Mouse (Mus musculus): ENCODE measurements around the gene Sectm1b. TPM values are rescaled to one million over a fixed set of nuclear protein-coding genes. Genes with fewer than 3 reads are reported as not detected.
"Not testable (repeated sequence)": the region's sequence is repeated elsewhere in the genome, so short reads cannot be mapped to it uniquely, and the experiment has no call there.

Sectm1b gene
- polyA plus RNA-seq, 1 experiment from 2014 or later = 113 TPM

- no peaks in the 10 kb centered on the region for H3K4me1 ChIP-seq (replicated peaks; ENCODE audit: control insufficient read depth, insufficient read depth)
These were observed 17.8 kb upstream of the Sectm1b start, which contains the start of gene Sectm1a for GRCm38 (mm10) chr11:121081120-121081519. Gene Sectm1a (minus strand): TSS chr11:121081220.

DNA sequence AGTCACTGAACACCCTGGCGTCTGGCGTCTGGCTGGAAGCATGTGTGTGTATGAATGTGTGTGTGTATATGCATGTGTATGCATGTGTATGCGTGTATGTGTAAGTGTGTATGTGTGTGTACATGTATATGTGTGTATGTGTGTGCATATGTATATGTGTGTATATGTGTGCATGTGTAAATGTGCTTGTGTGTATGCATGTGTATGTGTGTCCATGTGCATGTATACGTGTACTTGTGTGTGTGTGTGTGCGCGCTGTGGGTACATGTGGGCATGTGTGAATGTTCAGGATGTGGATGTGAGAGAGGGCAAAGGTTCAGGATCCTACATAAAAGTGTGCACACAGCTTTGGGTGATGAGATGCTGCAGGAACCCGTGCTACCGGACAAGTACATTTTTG is 17.0 kb upstream of the Sectm1b start:
- Histone ChIP-seq H3K36me3 (ENCODE audit: control insufficient read depth, insufficient read depth, low read length) (no peaks in the 10 kb centered on the region), H3K9me3 (ENCODE audit: control insufficient read depth, low read length) (no peaks in the 10 kb centered on the region), H3K4me1 (replicated peaks; ENCODE audit: control insufficient read depth, insufficient read depth) (no peaks in the 10 kb centered on the region), H3K27me3 (ENCODE audit: control insufficient read depth, insufficient read depth, low read length) (no peaks in the 10 kb centered on the region), H3K27ac (replicated peaks) (no peak overlapping the region), H3K4me3 (ENCODE audit: low read depth, low read length) (no peak overlapping the region), H3K9ac (ENCODE audit: low read length) (no peak overlapping the region), H3K4me2 (replicated peaks; ENCODE audit: low read depth) (no peak overlapping the region)
- DNase-seq (ENCODE audit: low spot score) (no peak), ATAC-seq (ENCODE audit: low FRiP score, low TSS enrichment) (no peak)
- WGBS = 94% methylated on average over 8 of the region's 8 CpGs
- TF ChIP-seq EP300 (optimal IDR thresholded peaks at IDR 0.05) (no peak), CTCF (IDR thresholded peaks at IDR 0.05; ENCODE audit: low read depth) (no peak)

More at GRCm38 (mm10) chr11:121081120-121081519, 17.8 kb upstream of the Sectm1b start, which contains the start of gene Sectm1a:
- H3K4me3 ChIP-seq (ENCODE audit: low read depth, low read length) = no peak within 1 kb of the TSS
- no peak within 1 kb of the TSS for H3K9ac ChIP-seq (ENCODE audit: low read length)
- 52% methylated on average over 3 of the region's 3 CpGs for WGBS
- no peak for DNase-seq (ENCODE audit: low spot score)
- no peak for ATAC-seq (ENCODE audit: low FRiP score, low TSS enrichment)
- H3K27me3 ChIP-seq (ENCODE audit: control insufficient read depth, insufficient read depth, low read length) = no peaks in the 10 kb centered on the region
- no peak within 1 kb of the TSS for H3K27ac ChIP-seq (replicated peaks)
- no peak within 1 kb of the TSS for H3K4me2 ChIP-seq (replicated peaks; ENCODE audit: low read depth)
- no peaks in the 10 kb centered on the region for H3K36me3 ChIP-seq (ENCODE audit: control insufficient read depth, insufficient read depth, low read length)
- no peak for TF ChIP-seq EP300 (optimal IDR thresholded peaks at IDR 0.05)
- no peak for TF ChIP-seq CTCF (IDR thresholded peaks at IDR 0.05; ENCODE audit: low read depth)
- H3K9me3 ChIP-seq (ENCODE audit: control insufficient read depth, low read length) = no peaks in the 10 kb centered on the region

DNA sequence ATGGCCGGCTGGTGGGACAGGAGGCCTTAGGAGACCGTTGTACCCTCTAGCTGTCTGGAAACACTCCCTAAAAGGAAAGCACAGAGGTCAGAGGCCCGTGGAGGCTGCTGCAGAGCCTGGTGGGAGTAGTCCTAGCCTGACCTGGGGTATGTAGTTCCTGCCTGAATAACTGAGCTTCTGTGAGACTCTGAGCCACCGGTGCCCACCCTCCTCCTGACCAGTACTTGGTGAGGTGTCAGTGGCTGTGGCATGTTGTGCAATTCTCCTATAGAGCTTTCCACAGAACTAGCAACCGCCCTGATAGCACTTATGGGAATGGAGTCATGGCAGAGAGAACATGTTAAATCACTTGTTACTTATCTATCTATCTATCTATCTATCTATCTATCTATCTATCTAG is 12.3 kb upstream of the Sectm1b start:
- no peaks in the 10 kb centered on the region for H3K4me1 ChIP-seq (replicated peaks; ENCODE audit: control insufficient read depth, insufficient read depth)
- WGBS = 65% methylated on average over 5 of the region's 5 CpGs
- TF ChIP-seq EP300 (optimal IDR thresholded peaks at IDR 0.05) = no peak
- no peak for TF ChIP-seq CTCF (IDR thresholded peaks at IDR 0.05; ENCODE audit: low read depth)
- H3K27ac ChIP-seq (replicated peaks) = no peak overlapping the region
- H3K9ac ChIP-seq (ENCODE audit: low read length) = no peak overlapping the region
- H3K4me2 ChIP-seq (replicated peaks; ENCODE audit: low read depth) = no peak overlapping the region
- DNase-seq (ENCODE audit: low spot score) (no peak), ATAC-seq (ENCODE audit: low FRiP score, low TSS enrichment) (no peak)
- H3K9me3 ChIP-seq (ENCODE audit: control insufficient read depth, low read length) = no peaks in the 10 kb centered on the region
- no peak overlapping the region for H3K4me3 ChIP-seq (ENCODE audit: low read depth, low read length)
- H3K27me3 ChIP-seq (ENCODE audit: control insufficient read depth, insufficient read depth, low read length) = no peaks in the 10 kb centered on the region
- H3K36me3 ChIP-seq (ENCODE audit: control insufficient read depth, insufficient read depth, low read length) = no peaks in the 10 kb centered on the region

DNA sequence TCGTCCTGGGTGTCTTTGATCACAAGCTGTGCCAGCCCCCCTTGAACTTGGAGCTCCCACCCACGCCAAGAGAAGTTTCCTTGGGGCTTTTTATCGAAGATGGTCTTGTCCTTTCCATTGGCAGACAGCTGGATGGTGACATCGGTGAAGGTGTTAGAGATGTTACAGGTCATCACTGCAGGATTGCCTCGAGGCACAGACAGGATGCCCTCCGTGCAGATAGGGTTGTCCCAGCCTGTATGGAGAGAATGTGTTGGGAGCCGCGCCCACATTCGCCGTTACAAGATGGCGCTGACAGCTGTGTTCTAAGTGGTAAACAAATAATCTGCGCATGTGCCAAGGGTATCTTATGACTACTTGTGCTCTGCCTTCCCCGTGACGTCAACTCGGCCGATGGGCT is 6.3 kb upstream of the Sectm1b start:
- H3K27me3 ChIP-seq (ENCODE audit: control insufficient read depth, insufficient read depth, low read length); H3K4me2 ChIP-seq (replicated peaks; ENCODE audit: low read depth); H3K4me3 ChIP-seq (ENCODE audit: low read depth, low read length); H3K27ac ChIP-seq (replicated peaks); DNase-seq (ENCODE audit: low spot score); H3K9me3 ChIP-seq (ENCODE audit: control insufficient read depth, low read length); H3K36me3 ChIP-seq (ENCODE audit: control insufficient read depth, insufficient read depth, low read length); H3K4me1 ChIP-seq (replicated peaks; ENCODE audit: control insufficient read depth, insufficient read depth); H3K9ac ChIP-seq (ENCODE audit: low read length); ATAC-seq (ENCODE audit: low FRiP score, low TSS enrichment): not testable (repeated sequence)
- WGBS = 91% methylated on average over 11 of the region's 16 CpGs

DNA sequence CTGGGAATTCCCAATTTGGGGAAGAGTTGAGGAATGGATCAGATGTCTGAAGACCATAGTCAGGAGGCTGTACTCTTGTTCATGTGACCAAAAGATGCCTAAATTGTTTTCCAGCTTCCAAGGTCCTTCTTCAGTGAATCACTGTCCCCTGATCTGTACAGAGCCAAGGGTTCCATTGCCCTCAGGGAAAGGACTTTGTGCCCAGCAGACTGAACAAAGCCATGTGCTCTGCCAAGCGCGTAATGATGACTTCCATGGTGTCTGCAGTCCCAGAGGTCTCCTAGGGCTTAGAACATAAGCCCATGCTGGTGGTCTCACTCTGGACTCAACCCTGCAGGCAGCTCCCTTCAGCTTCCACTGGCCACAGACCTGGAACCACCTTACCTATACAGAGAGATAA is 4.5 kb upstream of the Sectm1b start:
- Histone ChIP-seq H3K9me3 (ENCODE audit: control insufficient read depth, low read length) (no peaks in the 10 kb centered on the region), H3K27ac (replicated peaks) (no peak overlapping the region), H3K9ac (ENCODE audit: low read length) (no peak overlapping the region), H3K4me1 (replicated peaks; ENCODE audit: control insufficient read depth, insufficient read depth) (no peaks in the 10 kb centered on the region; the same call in 1 of the 2 replicates), H3K4me3 (ENCODE audit: low read depth, low read length) (no peak overlapping the region), H3K27me3 (ENCODE audit: control insufficient read depth, insufficient read depth, low read length) (no peaks in the 10 kb centered on the region), H3K4me2 (replicated peaks; ENCODE audit: low read depth) (no peak overlapping the region), H3K36me3 (ENCODE audit: control insufficient read depth, insufficient read depth, low read length) (no peaks in the 10 kb centered on the region)
- no peak for DNase-seq (ENCODE audit: low spot score)
- WGBS = 93% methylated on average over 2 of the region's 2 CpGs
- no peak for ATAC-seq (ENCODE audit: low FRiP score, low TSS enrichment)
- TF ChIP-seq EP300 (optimal IDR thresholded peaks at IDR 0.05) (no peak), CTCF (IDR thresholded peaks at IDR 0.05; ENCODE audit: low read depth) (no peak)

GRCm38 (mm10) chr11:121064197-121064596 is 828 bp upstream of the Sectm1b start:
- DNase-seq (ENCODE audit: low spot score) = no peak
- H3K4me1 ChIP-seq (replicated peaks; ENCODE audit: control insufficient read depth, insufficient read depth) = no peaks in the 10 kb centered on the region; the same call in 1 of the 2 replicates

More at GRCm38 (mm10) chr11:121064197-121064596, 828 bp upstream of the Sectm1b start:
- WGBS = 60% methylated on average over 3 of the region's 3 CpGs
- Histone ChIP-seq H3K4me3 (ENCODE audit: low read depth, low read length) (no peak overlapping the region), H3K36me3 (ENCODE audit: control insufficient read depth, insufficient read depth, low read length) (no peaks in the 10 kb centered on the region), H3K4me2 (replicated peaks; ENCODE audit: low read depth) (no peak overlapping the region), H3K9ac (ENCODE audit: low read length) (no peak overlapping the region), H3K27ac (replicated peaks) (no peak overlapping the region), H3K27me3 (ENCODE audit: control insufficient read depth, insufficient read depth, low read length) (no peaks in the 10 kb centered on the region), H3K9me3 (ENCODE audit: control insufficient read depth, low read length) (no peaks in the 10 kb centered on the region)
- no peak for ATAC-seq (ENCODE audit: low FRiP score, low TSS enrichment)
- TF ChIP-seq CTCF (IDR thresholded peaks at IDR 0.05; ENCODE audit: low read depth) (peak; percentile 61), EP300 (optimal IDR thresholded peaks at IDR 0.05) (no peak)

Measured in stomach, postnatal 0 days (tissue).